Mouse (Mus musculus) heart, embryonic 11.5 days (tissue): ENCODE measurements around the gene Arntl2. TPM values are rescaled to one million over a fixed set of nuclear protein-coding genes. Genes with fewer than 3 reads are reported as not detected.
A peak's percentile ranks its signal among the peaks of the same experiment; 100 is the strongest.

Experiments
- ATAC-seq: fragments of 200-750 bp; cut with Nextera tagmentation; replicated peaks from 2 replicates; pipeline ENCODE4 v1.8.0; 2017; ENCODE audit warnings: moderate library complexity; ENCODE audit not compliant: insufficient number of reproducible peaks, low FRiP score, low TSS enrichment
- H3K27ac ChIP-seq: fragments of 300-500 bp; sonication (generic); 2 replicates; pipeline ENCODE4 v1.5.1; 2014; ENCODE audit warnings: mild to moderate bottlenecking, low read depth, low read length
- H3K27me3 ChIP-seq: fragments of 300-500 bp; sonication (generic); 2 replicates; pipeline ENCODE4 v1.6.1; 2014; ENCODE audit warnings: mild to moderate bottlenecking, low read length, mixed read lengths; ENCODE audit not compliant: control insufficient read depth, insufficient read depth
- H3K36me3 ChIP-seq: fragments of 300-500 bp; sonication (generic); 2 replicates; pipeline ENCODE4 v1.6.1; 2014; ENCODE audit warnings: mild to moderate bottlenecking, low read length, moderate library complexity, mixed read lengths; ENCODE audit not compliant: control insufficient read depth, insufficient read depth
- H3K4me1 ChIP-seq: fragments of 300-500 bp; sonication (generic); 2 replicates; pipeline ENCODE4 v1.6.1; 2014; ENCODE audit warnings: low read length; ENCODE audit not compliant: control insufficient read depth, insufficient read depth
- H3K4me2 ChIP-seq: fragments of 300-500 bp; sonication (generic); 2 replicates; pipeline ENCODE4 v1.6.1; 2014; ENCODE audit warnings: mild to moderate bottlenecking, moderate library complexity
- H3K4me3 ChIP-seq: fragments of 300-500 bp; sonication (generic); 2 replicates; pipeline ENCODE4 v1.5.1; 2014; ENCODE audit warnings: low read depth, low read length
- H3K9ac ChIP-seq: fragments of 300-500 bp; sonication (generic); 2 replicates; pipeline ENCODE4 v1.6.1; 2014; ENCODE audit warnings: mild to moderate bottlenecking, low read depth, low read length, moderate library complexity
- H3K9me3 ChIP-seq: fragments of 300-500 bp; sonication (generic); replicated peaks from 2 replicates; pipeline ENCODE4 v1.6.1; 2016; ENCODE audit warnings: low read length; ENCODE audit not compliant: control insufficient read depth
- WGBS: fragments of 180-500 bp; shearing (Covaris S2); extraction: QIAGEN DNeasy Blood & Tissue Kit; methylation state at CpG from one replicate; pipeline ENCODE4 v1.1.7; 2014; ENCODE audit not compliant: insufficient replicate concordance; 5-methylcytosine and 5-hydroxymethylcytosine counted together
- polyA plus RNA-seq: library from polyadenylated mRNA; unstranded; fragments of >200 nt; fragmentation: Nextera tagmentation; extraction: Ambion mirVana; gene quantifications from 2 replicates; pipeline ENCODE4 v1.2.1, GENCODE M21; 2014

Arntl2 gene
- polyA plus RNA-seq, 1 experiment from 2014 or later = 1.9 TPM

GRCm38 (mm10) chr6:146833485-146834314, 37.8 kb downstream of the Arntl2 start:
- Histone ChIP-seq H3K36me3 (no peaks in the 10 kb centered on the region), H3K9ac (no peak overlapping the region), H3K27ac (no peak overlapping the region), H3K4me3 (no peak overlapping the region), H3K9me3 (no peaks in the 10 kb centered on the region), H3K4me1 (peaks cover 12% of the 10 kb centered on the region), H3K4me2 (no peak overlapping the region), H3K27me3 (no peaks in the 10 kb centered on the region)
- ATAC-seq = no peak
- WGBS = 56% methylated on average over 6 of the region's 6 CpGs

- Histone ChIP-seq H3K4me3 (no peak overlapping the region), H3K27ac (no peak overlapping the region), H3K4me1 (peaks cover 12% of the 10 kb centered on the region), H3K9me3 (no peaks in the 10 kb centered on the region), H3K4me2 (no peak overlapping the region), H3K36me3 (no peaks in the 10 kb centered on the region), H3K9ac (no peak overlapping the region), H3K27me3 (no peaks in the 10 kb centered on the region)
- WGBS = 76% methylated on average over 3 of the region's 3 CpGs
- no peak for ATAC-seq
These were observed 38.5 kb downstream of the Arntl2 start for GRCm38 (mm10) chr6:146834342-146834741.

GRCm38 (mm10) chr6:146835784-146836183, 39.9 kb downstream of the Arntl2 start:
- ATAC-seq = no peak
- H3K36me3 ChIP-seq = no peaks in the 10 kb centered on the region
- 9% methylated on average over 4 of the region's 4 CpGs for WGBS

GRCm38 (mm10) chr6:146837316-146837715, 41.5 kb downstream of the Arntl2 start:
- 51% methylated on average over 7 of the region's 7 CpGs for WGBS
- H3K4me2 ChIP-seq = no peak overlapping the region
- no peak overlapping the region for H3K4me3 ChIP-seq
- no peak overlapping the region for H3K9ac ChIP-seq
- no peaks in the 10 kb centered on the region for H3K27me3 ChIP-seq
- H3K36me3 ChIP-seq = no peaks in the 10 kb centered on the region
- H3K9me3 ChIP-seq = no peaks in the 10 kb centered on the region
- H3K27ac ChIP-seq = no peak overlapping the region
- peaks cover 12% of the 10 kb centered on the region for H3K4me1 ChIP-seq
- no peak for ATAC-seq

More at GRCm38 (mm10) chr6:146835784-146836183, 39.9 kb downstream of the Arntl2 start:
- peak overlapping the region; percentile 73 for H3K27ac ChIP-seq
- no peaks in the 10 kb centered on the region for H3K27me3 ChIP-seq
- H3K4me2 ChIP-seq = no peak overlapping the region
- H3K4me1 ChIP-seq = peaks cover 12% of the 10 kb centered on the region
- H3K4me3 ChIP-seq = no peak overlapping the region
- H3K9ac ChIP-seq = no peak overlapping the region
- no peaks in the 10 kb centered on the region for H3K9me3 ChIP-seq

- no peak for ATAC-seq
- H3K4me2 ChIP-seq = no peak overlapping the region
- no peaks in the 10 kb centered on the region for H3K9me3 ChIP-seq
- H3K36me3 ChIP-seq = no peaks in the 10 kb centered on the region
- H3K4me1 ChIP-seq = peaks cover 17% of the 10 kb centered on the region
- no peak overlapping the region for H3K9ac ChIP-seq
- no peaks in the 10 kb centered on the region for H3K27me3 ChIP-seq
- no peak overlapping the region for H3K4me3 ChIP-seq
- no peak overlapping the region for H3K27ac ChIP-seq
- WGBS = 88% methylated on average over 5 of the region's 5 CpGs
These were observed 42.5 kb downstream of the Arntl2 start for GRCm38 (mm10) chr6:146838366-146838765.

- H3K4me1 ChIP-seq = peaks cover 17% of the 10 kb centered on the region
- H3K4me3 ChIP-seq = no peak overlapping the region
- no peak overlapping the region for H3K9ac ChIP-seq
- no peaks in the 10 kb centered on the region for H3K9me3 ChIP-seq
- H3K27me3 ChIP-seq = no peaks in the 10 kb centered on the region
- no peak overlapping the region for H3K4me2 ChIP-seq
- H3K27ac ChIP-seq = no peak overlapping the region
- 79% methylated on average over 4 of the region's 4 CpGs for WGBS
- H3K36me3 ChIP-seq = no peaks in the 10 kb centered on the region
- no peak for ATAC-seq
These were observed 43.0 kb downstream of the Arntl2 start for GRCm38 (mm10) chr6:146838863-146839262.

GRCm38 (mm10) chr6:146844867-146845266, 49.0 kb downstream of the Arntl2 start:
- Histone ChIP-seq H3K36me3 (no peaks in the 10 kb centered on the region), H3K4me1 (peaks cover 9% of the 10 kb centered on the region), H3K4me2 (no peak overlapping the region), H3K9ac (no peak overlapping the region), H3K27ac (no peak overlapping the region), H3K4me3 (no peak overlapping the region), H3K27me3 (no peaks in the 10 kb centered on the region), H3K9me3 (no peaks in the 10 kb centered on the region)
- ATAC-seq = peak; percentile 19; the same call in 1 of the 2 replicates
- 39% methylated on average over 6 of the region's 6 CpGs for WGBS

- H3K9me3 ChIP-seq = no peaks in the 10 kb centered on the region
- no peak overlapping the region for H3K4me3 ChIP-seq
- H3K4me1 ChIP-seq = peaks cover 9% of the 10 kb centered on the region
- no peak overlapping the region for H3K9ac ChIP-seq
- no peaks in the 10 kb centered on the region for H3K36me3 ChIP-seq
- ATAC-seq = no peak
- no peak overlapping the region for H3K27ac ChIP-seq
- WGBS = 72% methylated on average over 5 of the region's 5 CpGs
- H3K27me3 ChIP-seq = no peaks in the 10 kb centered on the region
- no peak overlapping the region for H3K4me2 ChIP-seq
These were observed 49.5 kb downstream of the Arntl2 start for GRCm38 (mm10) chr6:146845347-146845746.
